Mouse (Mus musculus) cerebellum, adult 2 months (tissue): ENCODE data around the gene Mefv.

Experiments used
- CTCF ChIP-seq: fragments of 200-500 bp; IDR thresholded peaks from 2 replicates; pipeline ENCODE4 v1.5.1; 2011; ENCODE audit warnings: low read depth, mild to moderate bottlenecking, control low read depth, low read length, moderate library complexity, borderline replicate concordance; ENCODE audit not compliant: insufficient read depth
- POLR2A ChIP-seq: fragments of 200-500 bp; IDR thresholded peaks from 2 replicates; pipeline ENCODE4 v1.6.1; 2011; ENCODE audit warnings: low read length, control low read depth, borderline replicate concordance; ENCODE audit not compliant: insufficient read depth

DNA sequence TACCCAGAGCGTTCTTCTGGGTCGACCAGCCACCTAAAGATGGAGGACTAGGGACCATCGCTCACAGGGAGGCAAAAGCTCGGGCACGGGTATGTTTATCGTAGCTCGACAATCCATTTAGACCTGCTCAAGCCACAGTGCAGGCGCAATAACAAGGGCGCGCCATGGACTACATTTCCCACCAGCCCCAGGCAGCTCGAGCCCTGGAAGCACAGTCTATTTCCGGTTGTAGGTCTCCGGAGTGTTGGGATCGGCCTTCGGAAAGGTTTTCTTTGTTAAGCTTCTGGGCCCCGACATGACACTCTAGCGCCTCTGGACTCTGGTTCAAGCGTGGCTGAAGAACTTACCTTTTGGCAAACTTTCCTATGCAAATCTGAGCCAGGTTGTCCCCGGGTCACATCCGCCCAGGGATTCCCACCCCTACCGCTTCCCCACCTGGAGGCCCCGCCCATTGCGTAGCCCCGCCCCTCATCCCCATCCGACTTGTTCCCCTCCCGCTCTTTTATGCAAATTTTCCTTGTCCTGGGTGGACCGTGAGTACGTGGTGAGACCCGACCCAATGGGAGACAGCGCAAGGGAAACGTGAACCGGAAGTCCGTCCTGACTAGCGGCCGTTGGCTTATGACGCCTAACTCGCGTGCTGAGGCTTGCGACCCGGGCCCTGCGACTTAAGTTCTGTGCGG is 25.7 kb upstream of the Mefv start, which contains the start of gene Zfp263:
- TF ChIP-seq CTCF = no peak
- peak; percentile 85 for TF ChIP-seq POLR2A
